Mouse (Mus musculus) intestine, embryonic 14.5 days (tissue): ENCODE measurements around the gene Oscar. TPM values are rescaled to one million over a fixed set of nuclear protein-coding genes. Genes with fewer than 3 reads are reported as not detected.
A peak's percentile ranks its signal among the peaks of the same experiment; 100 is the strongest.

Source experiments
- ATAC-seq: fragments of 200-750 bp; cut with Nextera tagmentation; replicated peaks from 2 replicates; pipeline ENCODE4 v1.8.0; 2017; ENCODE audit warnings: low read depth, moderate number of reproducible peaks, moderate TSS enrichment, moderate library complexity; ENCODE audit not compliant: low FRiP score, low TSS enrichment
- DNase-seq: peaks from one replicate; pipeline ENCODE4 v3.0.0-alpha.2; 2018; ENCODE audit warnings: low spot score
- H3K27ac ChIP-seq: fragments of 300-500 bp; sonication (generic); 2 replicates; pipeline ENCODE4 v1.5.1; 2014; ENCODE audit warnings: low read depth, mild to moderate bottlenecking, control low read depth
- H3K27me3 ChIP-seq: fragments of 300-500 bp; sonication (generic); replicated peaks from 2 replicates; pipeline ENCODE4 v1.6.1; 2014; ENCODE audit warnings: low read length, control low read depth; ENCODE audit not compliant: control insufficient read depth, insufficient read depth
- H3K36me3 ChIP-seq: fragments of 300-500 bp; sonication (generic); 2 replicates; pipeline ENCODE4 v1.6.1; 2014; ENCODE audit warnings: low read length, control low read depth; ENCODE audit not compliant: control insufficient read depth, insufficient read depth
- H3K4me1 ChIP-seq: fragments of 300-500 bp; sonication (generic); replicated peaks from 2 replicates; pipeline ENCODE4 v1.6.1; 2014; ENCODE audit warnings: low read length, control low read depth, mixed read lengths; ENCODE audit not compliant: control insufficient read depth, insufficient read depth
- H3K4me2 ChIP-seq: fragments of 300-500 bp; sonication (generic); 2 replicates; pipeline ENCODE4 v1.6.1; 2014; ENCODE audit warnings: low read length
- H3K4me3 ChIP-seq: fragments of 300-500 bp; sonication (generic); 2 replicates; pipeline ENCODE4 v1.5.1; 2014; ENCODE audit warnings: low read depth, low read length, control low read depth, mixed read lengths
- H3K9ac ChIP-seq: fragments of 300-500 bp; sonication (generic); 2 replicates; pipeline ENCODE4 v1.6.1; 2014; ENCODE audit warnings: mild to moderate bottlenecking, low read length
- H3K9me3 ChIP-seq: fragments of 300-500 bp; sonication (generic); 2 replicates; pipeline ENCODE4 v1.6.1; 2016; ENCODE audit warnings: low read length, control low read depth; ENCODE audit not compliant: control insufficient read depth
- WGBS: fragments of 180-500 bp; shearing (Covaris S2); extraction: QIAGEN DNeasy Blood & Tissue Kit; methylation state at CpG from one replicate; pipeline ENCODE4 v1.1.7; 2014; 5-methylcytosine and 5-hydroxymethylcytosine counted together
- polyA plus RNA-seq: library from polyadenylated mRNA; unstranded; fragments of >200 nt; fragmentation: Nextera tagmentation; extraction: Ambion mirVana; gene quantifications from 2 replicates; pipeline ENCODE4 v1.2.1, GENCODE M21; 2014

Gene Oscar
- polyA plus RNA-seq, 1 experiment from 2014 or later: 0.09 TPM

GRCm38 (mm10) chr7:3616389-3617241 is 658 bp upstream of the Oscar start:
- no peak overlapping the region for H3K27ac ChIP-seq
- peak overlapping the region; percentile 72 for H3K4me3 ChIP-seq
- DNase-seq: no peak
- no peak overlapping the region for H3K9ac ChIP-seq
- H3K9me3 ChIP-seq: no peaks in the 10 kb centered on the region
- 0 out of 2 replicates have a peak overlapping the region, but pooled peaks have one; percentile 20 for H3K4me2 ChIP-seq
- 39% methylated on average over 6 of the region's 6 CpGs for WGBS
- no peaks in the 10 kb centered on the region for H3K27me3 ChIP-seq
- peaks cover 25% of the 10 kb centered on the region for H3K36me3 ChIP-seq
- peak; percentile 20 for ATAC-seq
- peaks cover 7% of the 10 kb centered on the region; the same call in 1 of the 2 replicates for H3K4me1 ChIP-seq

DNA sequence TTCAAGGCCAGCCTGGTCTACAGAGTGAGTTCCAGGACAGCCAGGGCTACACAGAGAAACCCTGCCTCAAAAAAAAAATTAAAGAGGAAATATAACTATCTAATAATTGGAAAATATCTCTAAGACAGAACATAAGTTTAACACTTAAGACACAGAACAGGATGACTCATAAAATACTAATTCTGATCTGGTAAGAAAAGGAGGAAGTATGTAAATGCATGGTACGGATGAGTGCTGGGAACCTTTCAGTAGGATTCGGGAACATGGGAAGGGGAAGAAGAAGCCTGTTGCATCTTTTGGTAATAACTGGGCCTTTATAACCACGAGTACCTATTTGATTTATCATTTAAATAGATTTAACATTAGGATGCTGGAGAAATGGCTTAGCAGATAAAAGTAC is 1.9 kb downstream of the Oscar start:
- Histone ChIP-seq H3K9me3 (no peaks in the 10 kb centered on the region), H3K9ac (no peak overlapping the region), H3K4me3 (no peak overlapping the region), H3K4me1 (peaks cover 9% of the 10 kb centered on the region; the same call in 1 of the 2 replicates), H3K4me2 (no peak overlapping the region), H3K27ac (no peak overlapping the region), H3K36me3 (no peaks in the 10 kb centered on the region), H3K27me3 (no peaks in the 10 kb centered on the region)
- 78% methylated on average over 3 of the region's 3 CpGs for WGBS
- ATAC-seq (no peak), DNase-seq (no peak)

DNA sequence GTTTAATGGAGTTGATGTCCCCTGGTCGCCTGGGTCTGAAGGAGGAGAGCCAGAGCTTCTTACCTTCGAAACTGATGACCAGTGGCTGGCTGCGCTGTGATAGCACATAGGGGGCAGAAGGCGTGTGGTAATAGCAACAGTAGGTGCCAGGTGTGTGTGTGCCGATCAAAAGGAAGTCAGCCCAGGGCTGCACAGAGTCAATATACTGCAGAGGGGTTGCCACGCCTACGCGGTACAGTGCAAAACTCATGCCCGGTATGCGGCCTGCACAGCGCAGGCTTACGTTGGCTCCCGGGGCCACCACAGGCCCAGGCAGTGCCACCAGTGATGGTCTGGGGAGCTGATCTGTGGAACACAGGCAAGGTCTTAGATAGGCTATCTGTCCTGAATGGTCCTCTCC is 5.0 kb downstream of the Oscar start:
- DNase-seq: no peak
- H3K27me3 ChIP-seq: no peaks in the 10 kb centered on the region

GRCm38 (mm10) chr7:3610437-3610836 is 5.5 kb downstream of the Oscar start:
- Histone ChIP-seq H3K4me1 (0 out of 2 replicates have a peak, but pooled peaks cover 2% of the 10 kb centered on the region), H3K9ac (no peak overlapping the region), H3K27ac (no peak overlapping the region), H3K9me3 (0 out of 2 replicates have a peak, but pooled peaks cover 2% of the 10 kb centered on the region), H3K4me2 (no peak overlapping the region), H3K27me3 (no peaks in the 10 kb centered on the region), H3K4me3 (no peak overlapping the region), H3K36me3 (no peaks in the 10 kb centered on the region)
- WGBS: 76% methylated on average over 3 of the region's 3 CpGs
- ATAC-seq (no peak), DNase-seq (no peak)

More for the DNA sequence above, 5.0 kb downstream of the Oscar start:
- H3K4me1 ChIP-seq: 0 out of 2 replicates have a peak, but pooled peaks cover 2% of the 10 kb centered on the region
- H3K4me2 ChIP-seq: no peak overlapping the region
- H3K9me3 ChIP-seq: 0 out of 2 replicates have a peak, but pooled peaks cover under 1% of the 10 kb centered on the region
- no peak overlapping the region for H3K9ac ChIP-seq
- no peaks in the 10 kb centered on the region for H3K36me3 ChIP-seq
- 88% methylated on average over 13 of the region's 13 CpGs for WGBS
- no peak overlapping the region for H3K4me3 ChIP-seq
- no peak overlapping the region for H3K27ac ChIP-seq
- ATAC-seq: no peak

- 54% methylated on average over 3 of the region's 3 CpGs for WGBS
Measured at GRCm38 (mm10) chr7:3609082-3609481, 6.9 kb downstream of the Oscar start.

GRCm38 (mm10) chr7:3608668-3609067 is 7.3 kb downstream of the Oscar start:
- DNase-seq: no peak
- H3K36me3 ChIP-seq: no peaks in the 10 kb centered on the region
- 96% methylated on average over 3 of the region's 3 CpGs for WGBS

More at GRCm38 (mm10) chr7:3609082-3609481, 6.9 kb downstream of the Oscar start:
- Histone ChIP-seq H3K27ac (no peak overlapping the region), H3K9ac (no peak overlapping the region), H3K4me1 (0 out of 2 replicates have a peak, but pooled peaks cover 2% of the 10 kb centered on the region), H3K4me2 (no peak overlapping the region), H3K36me3 (no peaks in the 10 kb centered on the region), H3K9me3 (0 out of 2 replicates have a peak, but pooled peaks cover 2% of the 10 kb centered on the region), H3K4me3 (no peak overlapping the region), H3K27me3 (no peaks in the 10 kb centered on the region)
- DNase-seq (no peak), ATAC-seq (no peak)

DNA sequence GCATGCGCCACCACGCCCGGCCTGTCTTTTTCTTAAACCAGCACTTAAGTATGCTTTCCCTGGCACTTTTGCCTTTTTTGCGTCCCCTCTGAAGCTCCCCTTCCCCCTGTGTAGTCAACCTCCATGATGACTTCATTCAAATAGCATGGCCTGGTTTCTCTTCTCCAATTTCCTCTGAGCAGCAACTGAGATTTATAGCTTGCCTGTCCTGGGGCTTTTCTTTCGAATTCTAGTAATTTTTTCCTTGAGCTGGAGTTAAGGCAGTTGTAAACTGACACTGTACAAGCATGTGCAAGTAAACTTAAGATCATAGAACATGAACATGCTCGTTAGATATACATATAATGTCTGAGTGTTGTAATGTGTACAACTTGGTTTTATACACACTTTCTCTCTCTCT is 8.6 kb downstream of the Oscar start:
- DNase-seq (no peak), ATAC-seq (no peak)
- Histone ChIP-seq H3K4me3 (no peak overlapping the region), H3K9me3 (0 out of 2 replicates have a peak, but pooled peaks cover 2% of the 10 kb centered on the region), H3K9ac (no peak overlapping the region), H3K4me1 (0 out of 2 replicates have a peak, but pooled peaks cover 2% of the 10 kb centered on the region), H3K4me2 (no peak overlapping the region), H3K36me3 (no peaks in the 10 kb centered on the region), H3K27me3 (no peaks in the 10 kb centered on the region), H3K27ac (no peak overlapping the region)
- WGBS: 74% methylated on average over 6 of the region's 6 CpGs

More at GRCm38 (mm10) chr7:3608668-3609067, 7.3 kb downstream of the Oscar start:
- H3K27me3 ChIP-seq: no peaks in the 10 kb centered on the region
- no peak overlapping the region for H3K9ac ChIP-seq
- H3K9me3 ChIP-seq: 0 out of 2 replicates have a peak, but pooled peaks cover 2% of the 10 kb centered on the region
- H3K27ac ChIP-seq: no peak overlapping the region
- no peak overlapping the region for H3K4me2 ChIP-seq
- no peak for ATAC-seq
- no peak overlapping the region for H3K4me3 ChIP-seq
- H3K4me1 ChIP-seq: 0 out of 2 replicates have a peak, but pooled peaks cover 2% of the 10 kb centered on the region

- H3K9me3 ChIP-seq: 0 out of 2 replicates have a peak, but pooled peaks cover 2% of the 10 kb centered on the region
- H3K36me3 ChIP-seq: no peaks in the 10 kb centered on the region
- 0 out of 2 replicates have a peak, but pooled peaks cover 2% of the 10 kb centered on the region for H3K4me1 ChIP-seq
- no peak overlapping the region for H3K27ac ChIP-seq
- no peak overlapping the region for H3K4me2 ChIP-seq
- no peaks in the 10 kb centered on the region for H3K27me3 ChIP-seq
- peak; percentile 76; the same call in 1 of the 2 replicates for ATAC-seq
- 19% methylated on average over 2 of the region's 2 CpGs for WGBS
- no peak for DNase-seq
- no peak overlapping the region for H3K9ac ChIP-seq
- no peak overlapping the region for H3K4me3 ChIP-seq
Measured at GRCm38 (mm10) chr7:3606798-3607197, 9.2 kb downstream of the Oscar start.
